Mouse (Mus musculus): ENCODE results near the gene Lrrc36. TPM values are rescaled to one million over a fixed set of nuclear protein-coding genes. Genes with fewer than 3 reads are reported as not detected.

Gene Lrrc36
- 1.1 and 1.7 TPM in 2 replicates for polyA plus RNA-seq (2015; fragmentation: Nextera tagmentation; extraction: Ambion mirVana)

- Histone ChIP-seq H3K9me3 (no peaks in the 10 kb centered on the region), H3K27ac (no peak within 1 kb of the TSS), H3K4me1 (replicated peaks) (peaks cover 8% of the 10 kb centered on the region), H3K9ac (no peak within 1 kb of the TSS), H3K36me3 (no peaks in the 10 kb centered on the region), H3K27me3 (peaks cover 18% of the 10 kb centered on the region), H3K4me2 (peak within 1 kb of the TSS; percentile 62), H3K4me3 (peak within 1 kb of the TSS; percentile 36)
- 1% methylated on average over 33 of the region's 34 CpGs for WGBS
- peak; percentile 68 for ATAC-seq (ENCODE audit: low FRiP score)
Observed at GRCm38 (mm10) chr8:105413391-105413790, at the start of gene Lrrc36, which contains the start of gene Kctd19. Gene Lrrc36 (plus strand): TSS chr8:105413571. Gene Kctd19 (minus strand): TSS chr8:105413502.

GRCm38 (mm10) chr8:105367107-105367506 is 46.3 kb upstream of the Lrrc36 start:
- 0 out of 2 replicates have a peak, but pooled peaks cover 2% of the 10 kb centered on the region for H3K4me1 ChIP-seq (replicated peaks)
- no peaks in the 10 kb centered on the region for H3K9me3 ChIP-seq
- peaks cover 48% of the 10 kb centered on the region for H3K36me3 ChIP-seq
- 74% methylated on average over 2 of the region's 2 CpGs for WGBS
- H3K4me3 ChIP-seq = no peak overlapping the region
- ATAC-seq (ENCODE audit: low FRiP score) = no peak
- H3K27ac ChIP-seq = no peak overlapping the region
- H3K27me3 ChIP-seq = no peaks in the 10 kb centered on the region
- no peak overlapping the region for H3K4me2 ChIP-seq
- no peak overlapping the region for H3K9ac ChIP-seq

- 79% methylated on average over 8 of the region's 9 CpGs for WGBS
- H3K4me3 ChIP-seq = no peak overlapping the region
Observed at GRCm38 (mm10) chr8:105372473-105372872, 40.9 kb upstream of the Lrrc36 start.

GRCm38 (mm10) chr8:105373032-105373431 is 40.3 kb upstream of the Lrrc36 start, which contains the start of gene Plekhg4:
Gene Plekhg4 (plus strand): TSS chr8:105373274.
- peaks cover 14% of the 10 kb centered on the region for H3K36me3 ChIP-seq
- 70% methylated on average over 2 of the region's 2 CpGs for WGBS
- H3K27me3 ChIP-seq = no peaks in the 10 kb centered on the region
- no peak within 1 kb of the TSS for H3K4me3 ChIP-seq
- ATAC-seq (ENCODE audit: low FRiP score) = no peak
- H3K9me3 ChIP-seq = no peaks in the 10 kb centered on the region
- H3K9ac ChIP-seq = no peak within 1 kb of the TSS
- H3K4me2 ChIP-seq = no peak within 1 kb of the TSS
- no peak within 1 kb of the TSS for H3K27ac ChIP-seq
- H3K4me1 ChIP-seq (replicated peaks) = 0 out of 2 replicates have a peak, but pooled peaks cover 6% of the 10 kb centered on the region

More at GRCm38 (mm10) chr8:105372473-105372872, 40.9 kb upstream of the Lrrc36 start:
- no peak overlapping the region for H3K9ac ChIP-seq
- H3K27ac ChIP-seq = no peak overlapping the region
- H3K4me1 ChIP-seq (replicated peaks) = 0 out of 2 replicates have a peak, but pooled peaks cover 6% of the 10 kb centered on the region
- H3K36me3 ChIP-seq = peaks cover 19% of the 10 kb centered on the region
- H3K9me3 ChIP-seq = no peaks in the 10 kb centered on the region
- no peak for ATAC-seq (ENCODE audit: low FRiP score)
- H3K4me2 ChIP-seq = no peak overlapping the region
- no peaks in the 10 kb centered on the region for H3K27me3 ChIP-seq

GRCm38 (mm10) chr8:105374513-105374966 is 38.8 kb upstream of the Lrrc36 start:
- H3K4me1 ChIP-seq (replicated peaks) = peaks cover 11% of the 10 kb centered on the region
- H3K9ac ChIP-seq = 0 out of 2 replicates have a peak overlapping the region, but pooled peaks have one; percentile 49
- H3K9me3 ChIP-seq = no peaks in the 10 kb centered on the region
- H3K4me3 ChIP-seq = peak overlapping the region; percentile 21
- H3K27me3 ChIP-seq = no peaks in the 10 kb centered on the region
- ATAC-seq (ENCODE audit: low FRiP score) = no peak
- H3K4me2 ChIP-seq = peak overlapping the region; percentile 48
- no peak overlapping the region for H3K27ac ChIP-seq
- 25% methylated on average over 33 of the region's 33 CpGs for WGBS
- H3K36me3 ChIP-seq = peaks cover 5% of the 10 kb centered on the region; the same call in 1 of the 2 replicates

- Histone ChIP-seq H3K4me1 (replicated peaks) (peaks cover 11% of the 10 kb centered on the region), H3K4me3 (no peak overlapping the region), H3K27me3 (no peaks in the 10 kb centered on the region), H3K9me3 (no peaks in the 10 kb centered on the region), H3K9ac (no peak overlapping the region), H3K27ac (no peak overlapping the region), H3K4me2 (no peak overlapping the region), H3K36me3 (no peaks in the 10 kb centered on the region)
- ATAC-seq (ENCODE audit: low FRiP score) = no peak
- WGBS = 70% methylated on average over 19 of the region's 19 CpGs
Observed at GRCm38 (mm10) chr8:105378673-105379072, 34.7 kb upstream of the Lrrc36 start.

GRCm38 (mm10) chr8:105380308-105380707 is 33.1 kb upstream of the Lrrc36 start:
- WGBS = 87% methylated on average over 12 of the region's 12 CpGs
- no peak overlapping the region for H3K27ac ChIP-seq
- peaks cover 5% of the 10 kb centered on the region for H3K4me1 ChIP-seq (replicated peaks)
- H3K9me3 ChIP-seq = no peaks in the 10 kb centered on the region
- no peaks in the 10 kb centered on the region for H3K27me3 ChIP-seq
- H3K36me3 ChIP-seq = no peaks in the 10 kb centered on the region
- no peak overlapping the region for H3K9ac ChIP-seq
- H3K4me3 ChIP-seq = no peak overlapping the region
- ATAC-seq (ENCODE audit: low FRiP score) = no peak
- no peak overlapping the region for H3K4me2 ChIP-seq

GRCm38 (mm10) chr8:105384070-105384469 is 29.3 kb upstream of the Lrrc36 start:
- H3K27me3 ChIP-seq = no peaks in the 10 kb centered on the region
- 95% methylated on average over 2 of the region's 2 CpGs for WGBS
- no peak for ATAC-seq (ENCODE audit: low FRiP score)
- H3K36me3 ChIP-seq = no peaks in the 10 kb centered on the region
- peaks cover under 1% of the 10 kb centered on the region for H3K4me1 ChIP-seq (replicated peaks)
- no peak overlapping the region for H3K9ac ChIP-seq
- no peak overlapping the region for H3K4me2 ChIP-seq
- H3K9me3 ChIP-seq = no peaks in the 10 kb centered on the region
- H3K27ac ChIP-seq = no peak overlapping the region
- H3K4me3 ChIP-seq = no peak overlapping the region

GRCm38 (mm10) chr8:105387151-105387550 is 26.2 kb upstream of the Lrrc36 start:
- ATAC-seq (ENCODE audit: low FRiP score) = no peak
- Histone ChIP-seq H3K4me2 (no peak overlapping the region), H3K9ac (no peak overlapping the region), H3K4me3 (no peak overlapping the region), H3K27me3 (no peaks in the 10 kb centered on the region), H3K36me3 (no peaks in the 10 kb centered on the region), H3K4me1 (replicated peaks) (no peaks in the 10 kb centered on the region), H3K9me3 (no peaks in the 10 kb centered on the region), H3K27ac (no peak overlapping the region)
- 91% methylated on average over 1 of the region's 1 CpGs for WGBS

- H3K4me1 ChIP-seq (replicated peaks) = no peaks in the 10 kb centered on the region
- no peaks in the 10 kb centered on the region for H3K27me3 ChIP-seq
- WGBS = 79% methylated on average over 6 of the region's 6 CpGs
- H3K9me3 ChIP-seq = no peaks in the 10 kb centered on the region
- no peak overlapping the region for H3K9ac ChIP-seq
- no peak overlapping the region for H3K4me2 ChIP-seq
- no peak overlapping the region for H3K27ac ChIP-seq
- no peak for ATAC-seq (ENCODE audit: low FRiP score)
- H3K4me3 ChIP-seq = no peak overlapping the region
- no peaks in the 10 kb centered on the region for H3K36me3 ChIP-seq
Observed at GRCm38 (mm10) chr8:105389096-105389495, 24.3 kb upstream of the Lrrc36 start.

- no peak overlapping the region for H3K27ac ChIP-seq
- ATAC-seq (ENCODE audit: low FRiP score) = no peak
- peaks cover 4% of the 10 kb centered on the region for H3K4me1 ChIP-seq (replicated peaks)
- H3K4me3 ChIP-seq = no peak overlapping the region
- H3K9ac ChIP-seq = no peak overlapping the region
- H3K4me2 ChIP-seq = no peak overlapping the region
- no peaks in the 10 kb centered on the region for H3K36me3 ChIP-seq
- WGBS = 86% methylated on average over 12 of the region's 12 CpGs
- H3K27me3 ChIP-seq = no peaks in the 10 kb centered on the region
- H3K9me3 ChIP-seq = no peaks in the 10 kb centered on the region
Observed at GRCm38 (mm10) chr8:105393089-105393787, 20.1 kb upstream of the Lrrc36 start.

- ATAC-seq (ENCODE audit: low FRiP score) = no peak
Observed at GRCm38 (mm10) chr8:105393915-105394314, 19.5 kb upstream of the Lrrc36 start.

GRCm38 (mm10) chr8:105397747-105398146 is 15.6 kb upstream of the Lrrc36 start:
- H3K9ac ChIP-seq = no peak overlapping the region
- H3K27ac ChIP-seq = no peak overlapping the region
- no peaks in the 10 kb centered on the region for H3K27me3 ChIP-seq
- WGBS = 52% methylated on average over 3 of the region's 3 CpGs
- no peak overlapping the region for H3K4me3 ChIP-seq
- ATAC-seq (ENCODE audit: low FRiP score) = no peak
- H3K4me1 ChIP-seq (replicated peaks) = peaks cover 8% of the 10 kb centered on the region
- no peak overlapping the region for H3K4me2 ChIP-seq
- no peaks in the 10 kb centered on the region for H3K36me3 ChIP-seq
- no peaks in the 10 kb centered on the region for H3K9me3 ChIP-seq

More at GRCm38 (mm10) chr8:105393915-105394314, 19.5 kb upstream of the Lrrc36 start:
- Histone ChIP-seq H3K27me3 (no peaks in the 10 kb centered on the region), H3K9me3 (no peaks in the 10 kb centered on the region), H3K4me3 (no peak overlapping the region), H3K27ac (no peak overlapping the region), H3K9ac (no peak overlapping the region), H3K4me1 (replicated peaks) (peaks cover 8% of the 10 kb centered on the region), H3K4me2 (no peak overlapping the region), H3K36me3 (no peaks in the 10 kb centered on the region)
- 61% methylated on average over 7 of the region's 7 CpGs for WGBS

All from hindbrain, embryonic 13.5 days (tissue).